Mouse (Mus musculus): ENCODE data around the gene Pigm.
A peak's percentile ranks its signal among the peaks of the same experiment; 100 is the strongest.

The Pigm gene

GRCm38 (mm10) chr1:172352001-172352400 is 24.3 kb upstream of the Pigm start:
- DNase-seq (ENCODE audit: low spot score in 2 of 2), result no peak

GRCm38 (mm10) chr1:172352453-172352852 is 23.9 kb upstream of the Pigm start:
- no peak for DNase-seq (ENCODE audit: low spot score in 2 of 2)

DNA sequence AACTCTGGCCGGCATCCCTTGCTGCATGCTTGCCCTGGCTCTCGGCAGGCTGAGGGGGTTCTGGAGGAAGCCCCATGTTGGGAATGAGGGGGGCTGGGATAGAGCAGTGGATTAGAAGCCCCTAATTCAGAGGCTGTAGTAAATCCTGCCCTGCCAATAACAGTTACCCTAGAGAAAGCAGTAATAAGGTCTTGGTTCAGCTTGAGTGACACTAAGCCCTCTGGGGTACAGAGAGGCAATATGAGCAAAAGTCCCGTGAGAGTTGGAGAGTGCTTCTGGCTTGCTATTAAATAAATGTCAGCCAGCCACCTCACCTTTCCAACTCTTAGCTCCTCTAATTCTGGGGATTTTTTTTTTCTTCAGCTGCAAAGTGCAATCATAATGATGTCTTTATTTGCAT is 21.0 kb upstream of the Pigm start:
- DNase-seq (ENCODE audit: low spot score in 2 of 2), result no peak

- DNase-seq (ENCODE audit: low spot score in 2 of 2), result peak in 1 of 2 experiments; percentile 57
These were observed 18.8 kb upstream of the Pigm start for GRCm38 (mm10) chr1:172357550-172357949.

DNA sequence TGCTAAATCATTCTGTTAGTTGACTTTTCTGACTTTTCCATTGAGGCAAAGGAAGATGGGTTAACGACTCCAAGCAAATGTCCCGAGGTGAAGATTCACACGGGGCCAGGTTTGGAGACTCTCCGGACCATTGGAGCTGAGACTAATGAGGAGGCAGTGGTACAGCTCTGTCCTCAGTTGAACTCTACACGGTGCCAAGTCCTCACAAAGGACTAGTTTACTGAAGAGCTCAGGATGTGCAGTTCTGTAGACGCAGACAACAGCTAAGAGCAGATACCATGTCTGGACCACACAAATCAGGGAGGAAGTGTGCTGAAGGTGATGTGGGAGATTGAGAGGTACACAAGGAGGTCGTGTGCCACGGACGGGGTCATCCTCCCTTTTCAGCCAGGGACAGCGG is 18.0 kb upstream of the Pigm start:
- DNase-seq (ENCODE audit: low spot score in 2 of 2), result no peak

DNA sequence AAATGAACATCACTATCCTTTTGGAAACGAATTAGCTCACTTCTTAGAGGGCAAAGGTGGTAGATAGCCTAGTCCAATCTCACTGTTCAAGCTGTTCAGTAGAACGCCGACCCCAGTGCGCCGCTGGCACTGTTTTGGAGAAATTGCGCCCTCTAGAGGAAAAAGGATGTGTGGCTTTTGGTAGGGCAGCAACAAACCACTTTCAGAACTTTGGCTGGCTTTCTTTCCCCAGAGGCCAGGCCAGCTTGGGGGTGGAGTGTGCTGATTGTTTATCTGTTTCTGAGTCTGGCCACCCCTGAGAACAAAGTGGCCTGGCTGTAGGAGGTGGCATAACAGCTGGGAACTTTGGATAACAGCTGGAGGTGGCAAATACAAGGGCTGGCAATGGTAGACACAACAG is 11.7 kb upstream of the Pigm start:
- peak; percentile 57 to 61 for DNase-seq (ENCODE audit: low spot score in 2 of 2)

DNA sequence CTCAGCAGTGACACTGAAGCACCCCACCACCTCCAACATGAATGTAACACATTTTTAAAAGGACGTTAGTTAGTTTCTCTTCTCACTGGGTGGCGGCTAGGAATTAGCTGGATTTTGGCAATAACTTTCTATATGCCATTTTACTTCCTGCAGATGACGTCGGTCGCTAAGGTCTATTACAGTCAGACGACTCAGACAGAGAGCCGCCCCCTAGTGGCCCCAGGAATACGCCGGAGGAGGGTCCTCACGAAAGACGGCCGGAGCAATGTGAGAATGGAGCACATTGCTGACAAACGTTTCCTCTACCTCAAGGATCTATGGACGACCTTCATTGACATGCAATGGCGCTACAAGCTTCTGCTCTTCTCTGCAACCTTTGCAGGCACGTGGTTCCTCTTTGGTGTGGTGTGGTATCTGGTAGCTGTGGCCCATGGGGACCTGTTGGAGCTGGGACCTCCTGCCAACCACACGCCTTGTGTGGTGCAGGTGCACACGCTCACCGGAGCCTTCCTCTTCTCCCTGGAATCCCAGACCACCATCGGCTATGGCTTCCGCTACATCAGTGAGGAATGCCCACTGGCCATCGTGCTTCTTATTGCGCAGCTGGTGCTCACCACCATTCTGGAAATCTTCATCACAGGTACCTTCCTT is 7.5 kb upstream of the Pigm start:
- DNase-seq (ENCODE audit: low spot score in 2 of 2), result no peak

GRCm38 (mm10) chr1:172376758-172377458 is 562 bp downstream of the Pigm start:
- no peak for DNase-seq (ENCODE audit: low spot score in 2 of 2)

- DNase-seq (ENCODE audit: low spot score in 2 of 2), result no peak
These were observed 3.7 kb downstream of the Pigm start for GRCm38 (mm10) chr1:172380066-172380465.

- no peak for DNase-seq (ENCODE audit: low spot score in 2 of 2)
These were observed 5.7 kb downstream of the Pigm start for GRCm38 (mm10) chr1:172382090-172382489.

GRCm38 (mm10) chr1:172387246-172387645 is 10.9 kb downstream of the Pigm start:
- no peak for DNase-seq (ENCODE audit: low spot score in 2 of 2)

GRCm38 (mm10) chr1:172390769-172391168 is 14.4 kb downstream of the Pigm start:
- no peak for DNase-seq (ENCODE audit: low spot score in 2 of 2)

DNA sequence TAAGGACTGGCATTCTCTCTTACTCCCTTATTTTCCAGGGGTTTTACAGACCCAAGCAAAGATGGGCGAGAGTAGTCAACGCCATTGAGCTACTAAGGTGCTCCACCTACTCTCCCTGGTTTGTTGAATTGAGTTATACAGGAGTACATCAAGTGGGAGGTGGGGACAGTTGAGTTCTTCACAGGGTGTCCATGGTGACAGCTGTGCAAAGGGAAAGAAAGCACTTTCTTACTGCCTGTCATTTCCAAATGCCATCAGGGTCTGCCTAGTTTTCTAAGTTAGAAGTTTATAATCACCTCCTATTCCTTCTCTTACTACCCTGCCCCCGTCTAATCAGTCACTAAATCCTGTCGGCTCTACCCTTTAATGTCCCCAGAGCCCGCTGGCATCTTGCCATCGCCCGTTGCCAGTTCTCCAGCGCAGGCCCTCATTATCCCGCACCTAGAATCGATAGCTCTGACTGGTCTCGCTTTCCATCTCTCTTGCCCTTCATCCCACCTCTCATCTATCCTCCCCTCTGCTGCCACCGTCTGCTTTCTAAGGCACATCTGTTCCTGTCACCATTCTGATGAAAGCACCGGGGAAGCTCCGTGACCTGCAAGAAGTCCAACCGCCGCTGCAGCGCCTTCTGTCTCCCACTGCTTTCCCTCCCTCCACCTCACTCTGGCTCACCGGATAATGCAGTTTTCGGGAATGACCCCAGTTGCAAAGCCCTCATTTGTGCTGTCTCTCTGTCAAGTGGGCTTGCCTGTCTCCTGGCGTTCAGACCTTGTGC is 15.6 kb downstream of the Pigm start:
- no peak for DNase-seq (ENCODE audit: low spot score in 2 of 2)

DNA sequence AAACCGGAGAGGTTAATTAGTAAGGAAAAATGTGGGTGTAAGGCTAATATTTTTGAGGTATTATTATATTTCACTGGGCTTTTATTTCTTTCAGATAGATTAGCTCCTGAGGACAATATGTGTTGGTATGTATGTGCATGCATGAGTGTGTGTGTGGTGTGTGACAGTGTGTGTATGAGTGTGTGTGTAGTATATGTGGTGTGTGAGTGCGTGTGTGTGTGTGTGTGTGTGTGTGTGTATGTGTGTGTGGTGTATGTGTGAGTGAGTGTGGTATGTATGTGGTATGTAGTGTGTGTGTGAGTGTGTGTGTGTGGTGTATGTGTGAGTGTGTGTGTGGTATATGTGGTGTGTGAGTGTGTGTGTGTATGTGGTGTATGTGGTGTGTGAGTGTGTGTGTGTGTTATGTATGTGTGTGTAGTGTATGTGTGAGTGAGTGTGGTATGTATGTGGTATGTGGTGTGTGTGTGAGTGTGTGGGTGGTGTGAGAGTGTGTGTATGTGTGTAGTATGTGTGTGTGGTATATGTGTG is 16.4 kb downstream of the Pigm start:
- DNase-seq (ENCODE audit: low spot score in 2 of 2), result no peak

GRCm38 (mm10) chr1:172393739-172394138 is 17.4 kb downstream of the Pigm start:
- DNase-seq (ENCODE audit: low spot score in 2 of 2), result no peak

DNA sequence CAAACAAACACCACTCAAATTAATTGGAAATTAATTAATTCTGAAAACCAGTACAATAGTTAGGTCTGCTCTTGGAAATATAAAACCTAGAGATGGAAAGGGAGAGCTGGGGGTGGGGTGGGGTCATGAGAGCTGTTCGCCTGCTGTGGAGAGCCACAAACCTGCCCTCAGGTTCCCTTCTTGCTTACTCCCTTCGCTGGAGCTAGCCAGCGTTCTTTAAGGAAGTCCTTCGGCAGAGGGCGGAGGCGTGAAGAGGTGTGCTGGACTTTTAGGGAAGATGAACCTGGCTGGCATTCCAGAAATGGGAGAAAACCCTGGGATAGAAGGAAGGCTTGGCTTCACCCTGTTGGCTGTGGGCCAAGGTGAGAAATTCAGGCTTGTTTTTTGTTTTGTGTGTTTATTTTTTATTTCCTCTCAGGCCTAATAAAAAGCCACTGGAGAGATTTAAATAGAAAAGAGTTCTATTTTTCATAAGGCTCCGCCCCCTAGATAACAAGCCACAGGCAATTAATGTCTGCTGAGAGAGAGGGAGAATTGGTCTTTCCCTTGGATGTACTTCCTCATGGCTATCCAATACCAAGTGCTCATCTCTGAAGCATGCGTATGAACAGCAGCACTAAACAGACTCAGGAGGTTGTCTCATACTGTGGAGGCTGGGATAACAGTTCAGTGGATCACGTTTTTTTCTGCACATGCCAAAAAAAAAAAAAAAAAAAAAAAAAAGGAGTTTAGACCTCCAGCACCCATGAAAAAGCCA is 20.8 kb downstream of the Pigm start:
- no peak for DNase-seq (ENCODE audit: low spot score in 2 of 2)

- no peak for DNase-seq (ENCODE audit: low spot score in 2 of 2)
These were observed 29.8 kb downstream of the Pigm start for GRCm38 (mm10) chr1:172406077-172406706.

GRCm38 (mm10) chr1:172408996-172409395 is 32.6 kb downstream of the Pigm start:
- no peak for DNase-seq (ENCODE audit: low spot score in 2 of 2)

DNA sequence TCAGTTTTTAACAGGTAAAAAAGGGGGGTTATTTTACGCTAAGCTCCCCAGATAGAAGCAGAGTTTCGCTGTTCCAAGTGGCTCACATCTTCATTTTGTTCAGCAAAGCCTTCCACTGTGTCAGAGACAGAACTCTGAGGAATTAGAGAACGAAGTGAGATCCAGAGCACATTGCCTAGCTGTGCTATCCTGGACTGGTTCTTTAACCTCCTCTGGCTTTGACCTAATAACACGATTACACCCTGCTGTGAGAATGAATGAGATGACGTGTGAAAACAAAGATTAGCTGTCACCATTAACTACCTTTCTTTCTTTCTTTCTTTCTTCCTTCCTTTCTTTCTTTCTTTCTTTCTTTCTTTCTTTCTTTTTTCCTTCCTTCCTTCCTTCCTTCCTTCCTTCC is 33.1 kb downstream of the Pigm start:
- no peak for DNase-seq (ENCODE audit: low spot score in 2 of 2)

DNA sequence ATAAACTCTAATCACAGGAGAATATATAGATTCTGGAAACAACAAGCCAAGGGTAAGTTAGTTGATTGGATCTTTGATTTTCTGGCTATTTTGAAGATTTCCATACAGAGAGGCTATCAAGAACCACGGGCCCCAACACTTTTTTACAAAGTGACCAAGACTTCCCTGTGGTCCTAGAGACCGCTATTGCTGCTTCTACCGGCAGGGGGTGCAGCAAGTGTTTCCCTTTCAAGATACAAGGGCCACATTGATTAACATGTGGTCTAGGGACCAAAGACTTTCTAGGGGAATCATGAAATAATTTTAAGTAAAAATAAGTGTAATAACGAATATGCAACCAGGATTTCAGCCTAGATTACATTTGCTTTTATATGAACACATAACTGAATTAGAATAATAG is 34.5 kb downstream of the Pigm start:
- DNase-seq (ENCODE audit: low spot score in 2 of 2), result peak in 1 of 2 experiments; percentile 52

- peak; percentile 27 to 79 for DNase-seq (ENCODE audit: low spot score in 2 of 2)
These were observed 35.9 kb downstream of the Pigm start for GRCm38 (mm10) chr1:172412204-172412603.

Data from frontal cortex, postnatal 10 days (tissue).